Comparison of ENCODE assay signal across 8 mouse cellular contexts in genomic region chr8:70477269-70477982, GRCm38 (mm10). TPM values are rescaled to one million over a fixed set of nuclear protein-coding genes. Genes with fewer than 3 reads are reported as not detected.
A peak's percentile ranks its signal among the peaks of the same experiment; 100 is the strongest.
DNase-seq lines count a peak whose midpoint lies in the region; ATAC-seq and TF ChIP-seq lines count a peak whose summit lies in the region.

No protein-coding gene starts in this region.

- CTCF ChIA-PET in Patski (lab: Charles Lee) = interaction anchor here (2.8 kb wide), 1 partner anchor 27 kb away, joined by 10 read pairs; no protein-coding TSS in a partner anchor

- peak; percentile 29 for ATAC-seq in Patski
- ATAC-seq in forebrain, embryonic 14.5 days = peak; percentile 40
- peak; percentile 26; the same call in 1 of the 2 replicates for ATAC-seq in midbrain, embryonic 14.5 days (ENCODE audit: low FRiP score, low TSS enrichment)

- peak overlapping the region; percentile 92 for H3K27ac ChIP-seq in heart, embryonic 10.5 days
- H3K27ac ChIP-seq in forebrain, embryonic 14.5 days (ENCODE audit: low read depth, low read length) = no peak overlapping the region
- H3K27ac ChIP-seq in midbrain, embryonic 14.5 days (replicated peaks; ENCODE audit: low read depth, low read length) = no peak overlapping the region

- no peak overlapping the region; the same call in 1 of the 2 replicates for H3K9ac ChIP-seq in forebrain, embryonic 14.5 days (ENCODE audit: low read length)
- no peak overlapping the region; the same call in 1 of the 2 replicates for H3K9ac ChIP-seq in midbrain, embryonic 14.5 days (replicated peaks; ENCODE audit: low read length)

- peaks cover 32% of the 10 kb centered on the region for H3K4me1 ChIP-seq in heart, embryonic 10.5 days
- H3K4me1 ChIP-seq in forebrain, embryonic 14.5 days (ENCODE audit: control insufficient read depth, insufficient read depth, low read length) = peaks cover 8% of the 10 kb centered on the region; the same call in 1 of the 2 replicates
- peaks cover 8% of the 10 kb centered on the region; the same call in 1 of the 2 replicates for H3K4me1 ChIP-seq in midbrain, embryonic 14.5 days (ENCODE audit: control insufficient read depth, insufficient read depth, low read length)

- POLR2A ChIA-PET in Patski (lab: Charles Lee) = no interaction called here

- no peaks in the 10 kb centered on the region for H3K9me3 ChIP-seq in heart, embryonic 10.5 days
- no peaks in the 10 kb centered on the region for H3K9me3 ChIP-seq in forebrain, embryonic 14.5 days (replicated peaks; ENCODE audit: control insufficient read depth, low read length)
- H3K9me3 ChIP-seq in midbrain, embryonic 14.5 days (ENCODE audit: control insufficient read depth, low read length) = no peaks in the 10 kb centered on the region

- H3K4me2 ChIP-seq in forebrain, embryonic 14.5 days (ENCODE audit: low read length) = peak overlapping the region; percentile 71
- H3K4me2 ChIP-seq in midbrain, embryonic 14.5 days (ENCODE audit: low read length) = peak overlapping the region; percentile 74

- in situ Hi-C loops in Patski (cut with MboI; ENCODE audit: low pct_unique_long_range_greater_than_20kb) = no loop called here

- DNase-seq in heart, embryonic 10.5 days (ENCODE audit: low spot score) = no peak
- DNase-seq in heart, adult 8-10 months (ENCODE audit: low spot score) = no peak
- DNase-seq in Patski (ENCODE audit: low read depth, low spot score) = no peak
- DNase-seq in forebrain, embryonic 14.5 days (ENCODE audit: low spot score) = no peak
- peak; percentile 24 to 31 for DNase-seq in kidney, postnatal 36 days
- no peak for DNase-seq in midbrain, embryonic 14.5 days
- DNase-seq in urinary bladder, postnatal 10 days (ENCODE audit: low spot score) = no peak
- DNase-seq in right cerebral cortex, adult 18-20 months = no peak

- H3K27me3 ChIP-seq in heart, embryonic 10.5 days (ENCODE audit: insufficient read depth, poor library complexity, severe bottlenecking) = peaks cover 35% of the 10 kb centered on the region
- H3K27me3 ChIP-seq in Patski = peaks cover 3% of the 10 kb centered on the region
- H3K27me3 ChIP-seq in forebrain, embryonic 14.5 days (replicated peaks; ENCODE audit: control insufficient read depth, insufficient read depth, low read length) = peaks cover 11% of the 10 kb centered on the region; the same call in 1 of the 2 replicates
- peaks cover 15% of the 10 kb centered on the region for H3K27me3 ChIP-seq in midbrain, embryonic 14.5 days (ENCODE audit: control insufficient read depth, insufficient read depth, low read length)

- peak overlapping the region; percentile 88 for H3K4me3 ChIP-seq in heart, embryonic 10.5 days
- H3K4me3 ChIP-seq in forebrain, embryonic 14.5 days (ENCODE audit: low read depth, low read length) = peak overlapping the region; percentile 71
- peak overlapping the region; percentile 53 for H3K4me3 ChIP-seq in midbrain, embryonic 14.5 days (replicated peaks; ENCODE audit: low read depth, low read length)

- H3K36me3 ChIP-seq in heart, embryonic 10.5 days = 0 out of 2 replicates have a peak, but pooled peaks cover 3% of the 10 kb centered on the region
- no peaks in the 10 kb centered on the region for H3K36me3 ChIP-seq in forebrain, embryonic 14.5 days (ENCODE audit: control insufficient read depth, insufficient read depth, low read length)
- H3K36me3 ChIP-seq in midbrain, embryonic 14.5 days (ENCODE audit: control insufficient read depth, insufficient read depth, low read length) = no peaks in the 10 kb centered on the region

- 2% methylated on average over 21 of the region's 21 CpGs for WGBS in heart, embryonic 10.5 days
- 2% methylated on average over 21 of the region's 21 CpGs for WGBS in forebrain, embryonic 14.5 days
- WGBS in midbrain, embryonic 14.5 days = 3% methylated on average over 21 of the region's 21 CpGs

- no peak for TF ChIP-seq CTCF in Patski (IDR thresholded peaks at IDR 0.05)

RNA-seq across cellular contexts. Expression of gene Klhl26, which starts 0.7 kb away (rescaled TPM):
- 15.6 and 15.7 TPM in 2 replicates for polyA plus RNA-seq in heart, embryonic 10.5 days (2016; fragmentation: Nextera tagmentation; extraction: Ambion mirVana)
- 1 to 10 TPM; 8.1 to 9.3 (median 8.4) TPM for total RNA-seq in heart, adult 8-10 months (2022)
- polyA plus RNA-seq in Patski (2021) = 27.5 TPM
- polyA plus RNA-seq in forebrain, embryonic 14.5 days (2014; fragmentation: Nextera tagmentation; extraction: Ambion mirVana) = 19.3 and 19.6 TPM in 2 replicates
- 24.2 and 27.2 TPM in 2 replicates for polyA plus RNA-seq in midbrain, embryonic 14.5 days (2014; fragmentation: Nextera tagmentation; extraction: Ambion mirVana)

RNA-seq across cellular contexts. Expression of gene Tmem59l, which starts 9.7 kb away (rescaled TPM):
- 1.2 and 3.6 TPM in 2 replicates for polyA plus RNA-seq in heart, embryonic 10.5 days (2016; fragmentation: Nextera tagmentation; extraction: Ambion mirVana)
- not detected for total RNA-seq in heart, adult 8-10 months (2022)
- 0.09 TPM for polyA plus RNA-seq in Patski (2021)
- polyA plus RNA-seq in forebrain, embryonic 14.5 days (2014; fragmentation: Nextera tagmentation; extraction: Ambion mirVana) = 84.4 and 87.4 TPM in 2 replicates
- polyA plus RNA-seq in midbrain, embryonic 14.5 days (2014; fragmentation: Nextera tagmentation; extraction: Ambion mirVana) = 104 and 143 TPM in 2 replicates

RNA-seq across cellular contexts. Expression of gene Crlf1, which starts 15.5 kb away (rescaled TPM):
- polyA plus RNA-seq in heart, embryonic 10.5 days (2016; fragmentation: Nextera tagmentation; extraction: Ambion mirVana) = 1.8 and 3.2 TPM in 2 replicates
- under 1 TPM in 2 of 4 experiments, not detected in 2; 0.57 to 0.97 TPM for total RNA-seq in heart, adult 8-10 months (2022)
- 29.4 TPM for polyA plus RNA-seq in Patski (2021)
- polyA plus RNA-seq in forebrain, embryonic 14.5 days (2014; fragmentation: Nextera tagmentation; extraction: Ambion mirVana) = 1.7 and 3.2 TPM in 2 replicates
- 2.1 and 3.0 TPM in 2 replicates for polyA plus RNA-seq in midbrain, embryonic 14.5 days (2014; fragmentation: Nextera tagmentation; extraction: Ambion mirVana)

RNA-seq across cellular contexts. Expression of gene Rex1bd, which starts 29.1 kb away (rescaled TPM):
- 127 and 128 TPM in 2 replicates for polyA plus RNA-seq in heart, embryonic 10.5 days (2016; fragmentation: Nextera tagmentation; extraction: Ambion mirVana)
- total RNA-seq in heart, adult 8-10 months (2022) = 100 to 1,000 TPM; 118 to 133 (median 124) TPM
- polyA plus RNA-seq in Patski (2021) = 93.9 TPM
- 174 and 199 TPM in 2 replicates for polyA plus RNA-seq in forebrain, embryonic 14.5 days (2014; fragmentation: Nextera tagmentation; extraction: Ambion mirVana)
- 152 and 190 TPM in 2 replicates for polyA plus RNA-seq in midbrain, embryonic 14.5 days (2014; fragmentation: Nextera tagmentation; extraction: Ambion mirVana)

RNA-seq across cellular contexts. Expression of gene Uba52, which starts 33.2 kb away (rescaled TPM):
- polyA plus RNA-seq in heart, embryonic 10.5 days (2016; fragmentation: Nextera tagmentation; extraction: Ambion mirVana) = 751 and 801 TPM in 2 replicates
- total RNA-seq in heart, adult 8-10 months (2022) = 1,000 to 10,000 TPM; 1,436 to 1,703 (median 1,558) TPM
- polyA plus RNA-seq in Patski (2021) = 662 TPM
- polyA plus RNA-seq in forebrain, embryonic 14.5 days (2014; fragmentation: Nextera tagmentation; extraction: Ambion mirVana) = 709 and 911 TPM in 2 replicates
- polyA plus RNA-seq in midbrain, embryonic 14.5 days (2014; fragmentation: Nextera tagmentation; extraction: Ambion mirVana) = 696 and 821 TPM in 2 replicates

Comparison
In these comparisons a context has a peak if more than half of its experiments do, and no peak if none do; other contexts are left out.
1. DNase-seq: peak in kidney, postnatal 36 days (2 of 2); none in heart, embryonic 10.5 days (single experiment), heart, adult 8-10 months (single experiment), Patski (single experiment), forebrain, embryonic 14.5 days (single experiment), midbrain, embryonic 14.5 days (single experiment), urinary bladder, postnatal 10 days (single experiment) and right cerebral cortex, adult 18-20 months (single experiment).
2. RNA of gene Tmem59l, which starts 9.7 kb away (polyA plus RNA-seq): 104 to 143 TPM in midbrain, embryonic 14.5 days and 84.4 to 87.4 TPM in forebrain, embryonic 14.5 days; 1.2 to 3.6 TPM in heart, embryonic 10.5 days and 0.09 TPM in Patski (single experiment); every median in the first group is over 10 times any median in the second.
3. Peak in every context shown above with its lines, with median percentiles within 50 percentile points of each other: H3K4me3 ChIP-seq and ATAC-seq.